Mouse (Mus musculus) bone marrow, adult 2 months (tissue): Measurements from ENCODE around the gene Gm47985.

Experiments
- CTCF ChIP-seq: fragments of 200-500 bp; IDR thresholded peaks from 2 replicates; pipeline ENCODE4 v1.5.1; 2011; ENCODE audit warnings: low read length, control low read depth; ENCODE audit not compliant: control insufficient read depth, insufficient read depth
- POLR2A ChIP-seq: fragments of 200-500 bp; IDR thresholded peaks from 2 replicates; pipeline ENCODE4 v1.6.1; 2011; ENCODE audit warnings: low read depth, mild to moderate bottlenecking, control low read depth, low read length, borderline replicate concordance; ENCODE audit not compliant: control insufficient read depth

- no peak for TF ChIP-seq CTCF
- no peak for TF ChIP-seq POLR2A
These were observed 46.1 kb downstream of the Gm47985 start for GRCm38 (mm10) chr1:151228320-151228989.
